Mouse (Mus musculus): ENCODE data around the gene Tmem26. TPM values are rescaled to one million over a fixed set of nuclear protein-coding genes. Genes with fewer than 3 reads are reported as not detected.

Tmem26 gene
- polyA plus RNA-seq, 1 experiment, result 8.5 TPM

DNA sequence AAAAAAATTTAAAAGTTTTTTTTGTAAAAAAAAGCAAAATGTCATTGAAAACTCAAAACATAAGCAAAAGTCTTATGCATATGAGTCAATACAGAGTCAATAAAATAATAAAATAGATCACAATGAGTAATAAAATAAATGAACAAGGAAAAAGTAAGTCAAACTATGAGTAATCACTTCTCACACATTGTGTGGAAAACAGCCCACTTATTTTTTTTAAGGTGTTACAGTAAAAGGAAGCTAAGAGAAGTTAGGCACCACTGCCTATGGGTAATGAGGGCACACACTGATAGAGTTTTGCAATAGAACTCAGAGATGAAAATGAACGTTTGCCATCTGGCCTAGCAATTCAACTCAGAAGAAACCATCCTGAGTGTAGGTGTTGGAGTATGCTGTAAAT lies 61.0 kb downstream of the Tmem26 start:
- no peaks in the 10 kb centered on the region for H3K27me3 ChIP-seq (ENCODE audit: control insufficient read depth, insufficient read depth, low read length)
- no peak for DNase-seq (ENCODE audit: low read depth in 1 of 2, low spot score in 2 of 2)
- H3K27ac ChIP-seq (ENCODE audit: insufficient read depth, low read length), result no peak overlapping the region
- no peak overlapping the region for H3K4me3 ChIP-seq (ENCODE audit: extremely low read depth, insufficient read depth, insufficient read length)
- no peaks in the 10 kb centered on the region for H3K36me3 ChIP-seq (ENCODE audit: control insufficient read depth, insufficient read depth, low read length)
- TF ChIP-seq CTCF (IDR thresholded peaks at IDR 0.05; ENCODE audit: extremely low read depth, insufficient read depth, insufficient read length, insufficient replicate concordance), result no peak
- no peak for TF ChIP-seq POLR2A (IDR thresholded peaks at IDR 0.05; ENCODE audit: low read depth, low read length)
- H3K4me1 ChIP-seq (ENCODE audit: control insufficient read depth, insufficient read depth, insufficient read length), result no peaks in the 10 kb centered on the region
- WGBS, result 85% methylated on average over 1 of the region's 1 CpGs

DNA sequence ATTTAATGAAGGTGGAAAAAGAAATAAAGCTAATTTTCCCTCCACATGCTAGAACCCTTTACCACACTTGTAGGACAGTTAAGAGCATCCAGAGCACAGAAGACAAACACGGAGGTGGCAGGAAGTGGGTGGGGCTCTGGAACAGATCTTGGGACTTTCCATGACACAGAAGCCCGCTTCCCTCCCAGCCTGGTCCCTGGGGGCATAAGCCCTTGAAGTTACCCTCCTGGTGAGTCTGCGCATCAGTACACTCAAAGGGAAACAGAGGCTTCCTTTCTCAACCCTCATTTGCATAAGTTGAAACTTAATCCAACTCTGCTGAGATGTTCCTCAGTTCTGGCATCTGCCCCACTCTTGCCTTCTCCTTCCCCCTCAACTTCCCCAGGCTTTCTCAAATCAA lies 72.0 kb downstream of the Tmem26 start:
- Histone ChIP-seq H3K27me3 (ENCODE audit: control insufficient read depth, insufficient read depth, low read length) (no peaks in the 10 kb centered on the region), H3K4me1 (ENCODE audit: control insufficient read depth, insufficient read depth, insufficient read length) (peaks cover 8% of the 10 kb centered on the region; the same call in 1 of the 2 replicates), H3K27ac (ENCODE audit: insufficient read depth, low read length) (no peak overlapping the region), H3K4me3 (ENCODE audit: extremely low read depth, insufficient read depth, insufficient read length) (no peak overlapping the region), H3K36me3 (ENCODE audit: control insufficient read depth, insufficient read depth, low read length) (no peaks in the 10 kb centered on the region)
- 6% methylated on average over 3 of the region's 3 CpGs for WGBS
- peak; percentile 30 to 73 for DNase-seq (ENCODE audit: low read depth in 1 of 2, low spot score in 2 of 2)
- no peak for TF ChIP-seq CTCF (IDR thresholded peaks at IDR 0.05; ENCODE audit: extremely low read depth, insufficient read depth, insufficient read length, insufficient replicate concordance)
- TF ChIP-seq POLR2A (IDR thresholded peaks at IDR 0.05; ENCODE audit: low read depth, low read length), result no peak

DNA sequence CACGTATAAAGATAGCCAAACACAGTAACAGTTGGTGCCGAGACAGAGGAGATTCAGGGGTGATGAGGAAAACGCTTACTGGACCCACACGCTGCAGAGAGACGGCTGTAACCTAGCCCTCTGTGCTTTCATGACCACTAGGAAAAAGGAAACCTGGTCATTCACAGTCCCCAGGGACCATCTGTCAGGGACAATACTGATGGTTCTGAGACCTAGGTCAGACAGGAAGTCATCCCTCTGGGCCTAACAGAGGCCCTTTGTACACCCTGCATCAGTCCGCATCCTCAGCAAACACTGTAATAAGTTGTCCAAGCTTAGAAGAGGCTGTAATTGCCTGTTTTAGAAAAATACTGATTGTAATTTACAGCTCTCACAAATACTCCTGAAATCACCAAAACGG lies 76.4 kb downstream of the Tmem26 start:
- no peak for DNase-seq (ENCODE audit: low read depth in 1 of 2, low spot score in 2 of 2)
- Histone ChIP-seq H3K36me3 (ENCODE audit: control insufficient read depth, insufficient read depth, low read length) (no peaks in the 10 kb centered on the region), H3K27ac (ENCODE audit: insufficient read depth, low read length) (no peak overlapping the region), H3K4me1 (ENCODE audit: control insufficient read depth, insufficient read depth, insufficient read length) (peaks cover 8% of the 10 kb centered on the region; the same call in 1 of the 2 replicates), H3K27me3 (ENCODE audit: control insufficient read depth, insufficient read depth, low read length) (no peaks in the 10 kb centered on the region), H3K4me3 (ENCODE audit: extremely low read depth, insufficient read depth, insufficient read length) (no peak overlapping the region)
- no peak for TF ChIP-seq CTCF (IDR thresholded peaks at IDR 0.05; ENCODE audit: extremely low read depth, insufficient read depth, insufficient read length, insufficient replicate concordance)
- TF ChIP-seq POLR2A (IDR thresholded peaks at IDR 0.05; ENCODE audit: low read depth, low read length), result no peak
- WGBS, result 89% methylated on average over 7 of the region's 7 CpGs

DNA sequence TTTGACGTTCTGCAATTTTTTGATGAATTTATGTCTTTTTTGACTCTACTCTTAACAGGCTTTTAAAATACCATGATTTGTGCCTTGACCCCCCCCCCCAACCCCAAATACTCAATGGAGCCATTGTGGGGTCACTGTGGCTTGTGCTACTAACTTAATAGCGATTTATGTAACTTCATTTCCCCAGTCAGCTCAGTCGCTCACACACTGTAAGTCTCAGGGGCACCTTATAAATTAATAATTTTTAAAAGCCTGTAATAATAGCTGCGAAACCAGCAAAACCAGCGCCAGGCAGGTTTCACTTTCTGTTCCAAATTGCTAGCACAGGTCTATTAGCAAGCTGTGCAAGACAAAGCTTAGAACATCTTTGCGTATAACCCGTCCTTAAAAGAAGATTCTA lies 76.9 kb downstream of the Tmem26 start:
- Histone ChIP-seq H3K36me3 (ENCODE audit: control insufficient read depth, insufficient read depth, low read length) (no peaks in the 10 kb centered on the region), H3K27me3 (ENCODE audit: control insufficient read depth, insufficient read depth, low read length) (no peaks in the 10 kb centered on the region), H3K27ac (ENCODE audit: insufficient read depth, low read length) (no peak overlapping the region), H3K4me1 (ENCODE audit: control insufficient read depth, insufficient read depth, insufficient read length) (peaks cover 4% of the 10 kb centered on the region; the same call in 1 of the 2 replicates), H3K4me3 (ENCODE audit: extremely low read depth, insufficient read depth, insufficient read length) (no peak overlapping the region)
- TF ChIP-seq CTCF (IDR thresholded peaks at IDR 0.05; ENCODE audit: extremely low read depth, insufficient read depth, insufficient read length, insufficient replicate concordance) (no peak), POLR2A (IDR thresholded peaks at IDR 0.05; ENCODE audit: low read depth, low read length) (no peak)
- DNase-seq (ENCODE audit: low read depth in 1 of 2, low spot score in 2 of 2), result no peak
- WGBS, result 85% methylated on average over 7 of the region's 7 CpGs

DNA sequence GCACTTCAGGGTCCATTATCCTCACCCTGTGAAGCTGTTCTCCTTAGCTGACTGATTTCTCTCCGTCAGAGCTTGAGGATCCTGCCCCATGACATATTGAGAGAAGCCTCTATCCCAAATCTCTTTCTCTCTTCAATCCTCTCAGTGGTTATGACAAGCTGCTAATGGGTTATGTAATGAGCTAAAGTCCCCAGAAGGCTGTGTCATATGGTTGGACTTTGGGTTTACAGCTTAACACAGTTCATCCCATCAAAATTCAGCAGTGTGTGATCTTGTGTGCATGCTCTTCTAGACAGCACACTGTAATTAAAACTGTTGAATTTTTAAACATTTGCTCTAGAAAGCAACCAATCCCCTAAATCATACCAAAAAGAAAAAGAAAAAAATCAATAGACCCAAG lies 82.9 kb downstream of the Tmem26 start:
- no peaks in the 10 kb centered on the region for H3K36me3 ChIP-seq (ENCODE audit: control insufficient read depth, insufficient read depth, low read length)
- no peak for DNase-seq (ENCODE audit: low read depth in 1 of 2, low spot score in 2 of 2)
- WGBS, result 88% methylated on average over 1 of the region's 1 CpGs
- no peak overlapping the region for H3K4me3 ChIP-seq (ENCODE audit: extremely low read depth, insufficient read depth, insufficient read length)
- no peak overlapping the region for H3K27ac ChIP-seq (ENCODE audit: insufficient read depth, low read length)
- H3K4me1 ChIP-seq (ENCODE audit: control insufficient read depth, insufficient read depth, insufficient read length), result no peaks in the 10 kb centered on the region
- TF ChIP-seq POLR2A (IDR thresholded peaks at IDR 0.05; ENCODE audit: low read depth, low read length) (no peak), CTCF (IDR thresholded peaks at IDR 0.05; ENCODE audit: extremely low read depth, insufficient read depth, insufficient read length, insufficient replicate concordance) (no peak)
- no peaks in the 10 kb centered on the region for H3K27me3 ChIP-seq (ENCODE audit: control insufficient read depth, insufficient read depth, low read length)

DNA sequence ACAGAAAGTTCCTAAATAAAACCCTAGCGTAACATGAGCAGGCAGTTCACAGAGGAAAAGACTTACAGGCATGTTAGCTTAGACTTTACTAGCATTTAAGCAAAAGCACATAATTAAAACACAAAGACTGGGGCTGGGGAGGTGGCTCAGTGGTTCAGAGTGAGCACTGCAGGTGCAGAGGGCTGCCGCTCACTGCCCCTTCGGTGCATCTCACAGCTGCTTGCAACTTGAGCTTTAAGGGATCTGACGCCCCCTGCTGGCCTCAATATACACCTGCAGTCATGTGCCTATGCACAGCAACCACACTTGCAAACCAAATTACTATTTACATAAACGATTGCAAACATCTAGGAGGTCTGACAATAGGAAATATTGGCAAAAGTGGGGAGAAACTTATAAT lies 87.5 kb downstream of the Tmem26 start:
- Histone ChIP-seq H3K4me3 (ENCODE audit: extremely low read depth, insufficient read depth, insufficient read length) (no peak overlapping the region), H3K36me3 (ENCODE audit: control insufficient read depth, insufficient read depth, low read length) (no peaks in the 10 kb centered on the region), H3K4me1 (ENCODE audit: control insufficient read depth, insufficient read depth, insufficient read length) (no peaks in the 10 kb centered on the region), H3K27me3 (ENCODE audit: control insufficient read depth, insufficient read depth, low read length) (no peaks in the 10 kb centered on the region), H3K27ac (ENCODE audit: insufficient read depth, low read length) (no peak overlapping the region)
- 94% methylated on average over 5 of the region's 5 CpGs for WGBS
- TF ChIP-seq POLR2A (IDR thresholded peaks at IDR 0.05; ENCODE audit: low read depth, low read length) (no peak), CTCF (IDR thresholded peaks at IDR 0.05; ENCODE audit: extremely low read depth, insufficient read depth, insufficient read length, insufficient replicate concordance) (no peak)
- no peak for DNase-seq (ENCODE audit: low read depth in 1 of 2, low spot score in 2 of 2)

DNA sequence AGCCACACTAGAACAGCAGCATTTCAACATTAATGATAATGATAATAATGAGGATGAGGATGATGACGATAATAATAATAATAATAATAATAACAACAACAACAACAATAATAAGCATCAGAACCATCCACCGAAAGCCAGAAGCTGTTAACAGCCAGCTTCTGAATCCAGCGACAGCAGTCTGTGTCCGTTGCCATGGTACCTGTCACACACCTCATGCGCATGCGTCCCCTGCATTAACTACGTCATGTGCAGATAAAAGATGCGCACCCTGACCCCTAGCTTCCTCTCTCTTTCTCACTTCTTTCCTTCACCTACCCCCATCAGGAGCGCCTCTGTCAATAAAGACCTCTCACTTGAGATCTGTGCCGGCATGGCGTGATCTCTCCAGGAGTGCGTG lies 89.3 kb downstream of the Tmem26 start:
- TF ChIP-seq CTCF (IDR thresholded peaks at IDR 0.05; ENCODE audit: extremely low read depth, insufficient read depth, insufficient read length, insufficient replicate concordance) (no peak), POLR2A (IDR thresholded peaks at IDR 0.05; ENCODE audit: low read depth, low read length) (no peak)
- Histone ChIP-seq H3K4me3 (ENCODE audit: extremely low read depth, insufficient read depth, insufficient read length) (no peak overlapping the region), H3K36me3 (ENCODE audit: control insufficient read depth, insufficient read depth, low read length) (no peaks in the 10 kb centered on the region), H3K27ac (ENCODE audit: insufficient read depth, low read length) (no peak overlapping the region), H3K27me3 (ENCODE audit: control insufficient read depth, insufficient read depth, low read length) (no peaks in the 10 kb centered on the region), H3K4me1 (ENCODE audit: control insufficient read depth, insufficient read depth, insufficient read length) (no peaks in the 10 kb centered on the region)
- 94% methylated on average over 12 of the region's 12 CpGs for WGBS
- DNase-seq (ENCODE audit: low read depth in 1 of 2, low spot score in 2 of 2), result no peak
